Mouse (Mus musculus) spleen, postnatal 14 days (tissue): ENCODE data around the gene Ldlrad3.

Experiments
- DNase-seq, 2 experiments: peaks; one replicate each; pipeline ENCODE4 v3.0.0; 2021 to 2022; ENCODE audit warnings: low spot score in 2 of 2

Gene Ldlrad3

GRCm38 (mm10) chr2:102073266-102074037 is 112.7 kb downstream of the Ldlrad3 start:
- no peak for DNase-seq

DNA sequence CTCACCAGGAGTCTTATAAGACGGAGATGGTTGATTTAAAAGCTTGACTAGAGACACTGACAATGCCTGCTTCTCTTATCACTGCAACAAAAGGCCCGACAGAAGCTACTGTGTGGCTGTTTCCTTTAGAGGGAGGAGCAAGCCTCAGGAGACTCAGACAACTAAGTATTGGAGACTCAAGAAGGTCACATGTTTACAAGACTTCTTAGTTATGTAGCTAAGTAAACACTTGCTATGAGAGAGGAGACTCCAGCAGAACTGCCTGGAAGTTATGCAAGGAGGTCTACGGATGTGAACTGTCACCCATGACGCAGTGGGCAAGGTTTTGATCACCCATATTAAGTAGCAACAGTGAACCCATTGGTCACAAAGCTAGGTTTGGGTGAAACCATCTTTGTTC is 113.3 kb downstream of the Ldlrad3 start:
- no peak for DNase-seq

DNA sequence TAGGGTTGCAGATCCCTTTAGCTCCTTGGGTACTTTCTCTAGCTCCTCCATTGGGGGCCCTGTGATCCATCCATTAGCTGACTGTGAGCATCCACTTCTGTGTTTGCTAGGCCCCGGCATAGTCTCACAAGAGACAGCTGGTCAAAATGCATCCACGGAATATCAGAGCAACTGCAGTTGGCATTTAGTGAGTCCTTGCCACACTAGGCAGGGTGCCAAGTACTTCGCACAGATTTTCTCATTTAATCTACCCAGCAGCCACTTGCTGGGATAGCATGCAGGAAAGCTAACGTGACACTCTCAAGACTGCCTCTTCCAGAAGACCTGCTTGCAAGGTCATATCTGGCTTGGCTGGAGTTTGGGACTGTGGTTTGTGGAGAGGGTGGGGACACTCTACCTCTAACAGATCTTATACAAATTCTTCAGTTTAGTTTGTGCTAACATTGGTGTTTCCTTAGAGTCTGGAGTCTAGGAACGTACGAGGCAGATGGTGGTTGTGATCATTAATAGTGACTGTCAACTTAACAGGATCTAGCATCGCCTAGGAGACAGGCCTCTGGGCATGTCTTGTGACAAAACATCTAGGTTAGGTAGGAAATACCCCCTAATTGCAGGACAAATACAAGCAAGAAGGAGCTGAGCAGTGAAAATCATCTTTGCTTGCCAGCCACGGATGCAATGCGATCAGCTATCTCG is 115.0 kb downstream of the Ldlrad3 start:
- no peak for DNase-seq

GRCm38 (mm10) chr2:102064826-102065441 is 121.3 kb downstream of the Ldlrad3 start:
- DNase-seq, result no peak

DNA sequence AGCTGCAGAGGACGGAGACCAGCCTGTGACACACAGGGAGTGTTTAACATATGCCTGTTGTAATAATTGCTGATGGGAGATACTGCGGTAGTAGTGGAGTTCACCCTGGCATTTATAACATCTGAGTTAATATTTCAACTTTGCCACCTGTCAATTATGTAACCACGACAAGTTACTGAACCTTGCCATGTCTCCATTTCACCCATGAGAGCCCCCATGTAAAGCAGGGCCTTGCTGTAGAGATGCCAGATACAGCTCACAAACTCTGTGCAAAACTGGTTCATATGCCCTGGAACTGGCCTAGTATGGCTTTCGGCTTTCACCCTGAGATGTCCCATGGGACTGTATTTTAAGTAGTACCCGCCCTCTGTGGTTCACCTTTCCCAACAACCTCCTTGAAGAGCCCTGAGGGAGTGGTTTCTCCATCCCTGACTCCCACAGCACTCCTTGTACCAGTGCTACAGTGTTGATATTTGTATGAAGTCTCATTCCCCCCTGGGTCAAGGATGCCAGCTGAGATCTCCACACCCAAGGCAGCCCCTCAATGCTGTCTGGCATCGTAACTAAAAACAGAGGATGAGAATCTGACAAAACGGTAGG is 122.2 kb downstream of the Ldlrad3 start:
- no peak for DNase-seq

GRCm38 (mm10) chr2:102062861-102063468 is 123.2 kb downstream of the Ldlrad3 start:
- no peak for DNase-seq

DNA sequence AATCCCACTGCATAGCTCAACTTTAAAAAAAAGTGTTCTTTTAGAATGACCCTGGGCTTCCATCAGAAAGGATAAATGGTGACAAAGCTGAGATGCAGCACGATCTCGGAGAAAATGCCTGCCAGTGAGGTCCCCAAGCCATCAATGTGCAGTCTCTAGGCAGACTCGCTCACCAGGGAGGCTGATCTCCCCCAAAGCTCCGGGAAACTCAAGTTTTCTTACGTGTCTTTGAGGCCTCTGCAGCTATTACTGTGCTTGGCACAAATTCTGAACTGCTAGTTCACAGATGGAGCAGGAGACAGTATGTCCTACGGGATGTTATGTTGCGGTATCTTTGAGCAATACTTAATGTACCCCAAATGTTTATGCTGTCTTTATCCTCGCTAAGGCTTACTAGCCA is 124.3 kb downstream of the Ldlrad3 start:
- DNase-seq, result no peak

DNA sequence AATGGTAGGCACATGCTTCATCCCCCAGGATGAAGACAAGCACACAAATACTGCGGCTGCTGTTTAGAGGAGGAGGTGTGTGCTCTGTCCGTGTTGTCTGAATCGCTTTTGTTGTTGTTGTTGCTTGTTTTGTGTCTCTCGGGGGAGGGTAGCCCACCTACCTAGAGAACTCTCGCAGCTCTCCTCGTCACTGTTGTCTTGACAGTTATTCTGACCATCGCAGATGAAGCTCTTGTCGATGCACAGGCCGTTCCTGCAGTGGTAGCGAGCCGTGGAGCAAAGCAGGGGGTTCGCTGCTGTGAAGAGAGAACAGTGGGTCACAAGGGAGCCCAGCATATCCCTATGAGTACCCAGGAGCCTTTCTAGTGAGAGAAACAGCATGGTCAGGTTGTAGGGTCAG is 128.4 kb downstream of the Ldlrad3 start:
- DNase-seq, result no peak

GRCm38 (mm10) chr2:102057029-102057685 is 129.0 kb downstream of the Ldlrad3 start:
- DNase-seq, result no peak

DNA sequence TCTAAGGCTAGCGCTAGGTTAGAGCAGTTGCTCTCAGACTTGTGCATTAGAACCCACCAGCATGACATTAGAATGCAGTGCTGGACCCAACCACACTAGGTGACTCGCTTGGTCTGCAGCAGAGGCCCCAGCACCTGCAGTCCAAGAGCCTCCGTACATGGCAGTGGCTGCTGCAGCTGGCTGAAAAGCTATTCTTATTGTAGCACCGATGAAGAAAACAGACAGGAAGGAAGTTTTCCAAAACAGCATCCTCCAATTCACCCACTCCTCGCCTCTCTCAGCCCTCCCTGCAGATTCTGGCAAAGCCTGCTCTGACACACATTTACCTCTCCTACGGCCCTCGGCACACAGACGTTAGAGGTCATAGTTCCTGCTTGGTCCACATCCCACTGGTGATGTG is 130.0 kb downstream of the Ldlrad3 start:
- no peak for DNase-seq

- DNase-seq, result no peak
Observed at GRCm38 (mm10) chr2:102052951-102053660, 133.1 kb downstream of the Ldlrad3 start.

GRCm38 (mm10) chr2:102052353-102052752 is 133.8 kb downstream of the Ldlrad3 start:
- no peak for DNase-seq

DNA sequence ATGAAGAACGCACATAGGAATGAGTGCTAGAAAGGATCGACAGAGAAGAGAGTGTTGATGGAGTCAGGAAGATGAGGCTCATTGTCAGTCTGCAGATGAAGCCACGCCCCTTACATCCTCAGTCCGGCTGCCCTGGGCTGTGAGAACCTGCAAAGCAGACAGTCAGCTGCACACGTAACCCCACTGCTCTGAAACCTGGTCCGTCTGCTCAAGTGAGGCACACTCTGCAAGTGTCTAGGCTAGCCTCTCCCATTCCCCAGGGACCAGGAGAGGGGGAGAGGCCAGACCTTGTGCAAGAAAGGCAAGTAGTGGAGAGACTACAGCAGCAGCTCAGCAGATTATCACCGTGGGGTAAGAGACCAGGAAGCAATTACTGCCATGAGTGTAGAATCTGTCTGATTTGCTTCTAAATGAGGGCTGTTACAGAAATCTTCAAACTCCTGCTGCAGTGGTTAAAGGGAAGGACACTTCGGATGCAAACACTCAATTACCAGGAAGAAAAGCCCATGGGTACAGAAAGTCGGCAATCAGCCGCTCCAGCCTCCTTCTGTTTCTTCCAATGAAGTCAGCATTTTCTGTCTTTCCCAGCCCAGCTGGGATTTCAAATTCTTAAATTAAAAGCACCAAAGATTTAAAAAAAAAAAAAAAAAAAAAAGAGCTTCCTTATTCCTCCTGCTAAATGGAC is 136.2 kb downstream of the Ldlrad3 start:
- no peak for DNase-seq

DNA sequence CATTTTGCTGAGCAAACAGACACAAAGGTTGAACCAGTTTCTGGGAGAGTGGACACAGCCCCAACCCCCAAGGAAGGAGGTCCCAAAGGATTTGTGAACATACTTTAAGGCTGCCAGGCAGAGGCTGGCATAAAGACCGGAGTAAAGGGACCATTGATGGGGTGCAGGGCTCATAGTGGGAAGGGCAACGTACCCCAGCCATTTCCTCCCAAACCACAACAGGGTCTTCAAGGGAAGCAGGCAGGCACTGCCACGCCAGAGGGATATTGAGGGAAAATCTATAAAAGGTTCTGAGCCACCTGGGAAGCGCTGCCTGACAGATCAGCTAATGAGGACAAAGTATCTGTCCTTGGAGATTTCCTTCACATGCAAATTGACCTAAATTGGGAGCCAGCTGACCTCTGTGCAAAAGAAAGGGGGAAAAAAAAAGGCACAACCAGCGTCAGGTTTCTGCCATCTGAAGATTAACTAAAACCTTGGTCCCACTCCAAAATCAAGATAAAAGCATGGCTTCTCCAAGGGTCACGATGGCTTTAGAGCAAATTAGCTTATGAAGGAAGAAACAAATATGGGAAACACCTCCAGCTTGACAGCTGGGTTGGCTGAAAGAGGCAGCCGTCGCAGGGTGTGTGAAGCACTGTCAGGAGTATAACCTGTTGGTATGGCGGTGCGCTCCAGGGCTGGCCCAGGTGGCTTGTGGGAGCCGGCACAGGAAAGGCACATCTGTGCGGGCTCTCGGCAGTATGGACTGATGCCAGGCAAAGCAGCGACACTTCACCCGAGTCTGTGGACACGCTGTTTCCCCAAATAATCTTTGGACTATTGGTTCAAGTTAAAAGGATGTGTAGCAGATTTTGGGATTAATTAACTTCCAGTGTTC is 137.6 kb downstream of the Ldlrad3 start:
- no peak for DNase-seq

DNA sequence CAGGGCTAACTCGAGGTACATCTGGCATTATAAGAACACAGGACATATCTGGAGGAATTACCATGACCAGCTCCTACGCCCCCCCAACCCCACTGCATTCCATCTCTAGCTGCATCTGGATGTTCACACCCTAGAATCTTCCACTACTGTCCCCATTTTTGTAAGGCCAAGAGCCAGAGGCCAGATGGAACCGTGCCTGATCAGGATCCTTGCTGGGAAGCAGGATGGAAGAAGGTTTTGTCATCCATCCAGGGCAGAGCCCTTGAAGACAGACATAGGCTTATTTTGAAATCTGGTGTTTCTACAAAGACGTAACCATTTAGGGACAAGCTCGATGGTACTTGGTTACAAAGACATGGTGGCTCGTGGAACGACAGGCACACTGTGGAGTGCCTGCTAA is 139.7 kb downstream of the Ldlrad3 start:
- no peak for DNase-seq

- DNase-seq, result no peak
Observed at GRCm38 (mm10) chr2:102040456-102040855, 145.7 kb downstream of the Ldlrad3 start.

- DNase-seq, result no peak
Observed at GRCm38 (mm10) chr2:102040011-102040410, 146.2 kb downstream of the Ldlrad3 start.

- peak in 1 of 2 experiments; percentile 39 for DNase-seq
Observed at GRCm38 (mm10) chr2:102038895-102039667, 147.1 kb downstream of the Ldlrad3 start.
